Mouse (Mus musculus): Measurements from ENCODE around the gene Fkbp4. TPM values are rescaled to one million over a fixed set of nuclear protein-coding genes. Genes with fewer than 3 reads are reported as not detected.
"Not testable (repeated sequence)": the region's sequence is repeated elsewhere in the genome, so short reads cannot be mapped to it uniquely, and the experiment has no call there.

Gene Fkbp4
- polyA plus RNA-seq, 1 experiment from 2014 or later, result 80.2 TPM

DNA sequence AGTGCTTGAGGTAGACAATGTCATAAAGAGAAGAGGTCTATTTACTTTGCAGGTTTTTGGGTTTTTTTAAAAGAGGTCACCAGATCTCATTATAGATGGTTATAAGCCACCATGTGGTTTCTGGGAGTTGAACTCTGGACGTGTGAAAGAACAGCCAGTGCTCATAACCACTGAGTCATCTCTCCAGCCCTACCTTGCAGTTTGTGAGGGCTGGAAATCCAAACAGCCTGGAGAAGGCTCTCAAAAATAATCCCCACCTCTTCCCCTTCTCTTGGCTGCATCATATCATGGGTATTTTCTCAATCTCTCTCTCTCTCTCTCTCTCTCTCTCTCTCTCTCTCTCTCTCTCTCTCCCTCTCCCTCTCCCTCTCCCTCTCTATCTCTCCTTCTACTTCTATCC lies 47.8 kb downstream of the Fkbp4 start:
- TF ChIP-seq CTCF (IDR thresholded peaks at IDR 0.05; ENCODE audit: low read depth) (no peak), EP300 (IDR thresholded peaks at IDR 0.05; ENCODE audit: low read depth) (no peak)
- ATAC-seq, result no peak

GRCm38 (mm10) chr6:128389185-128389584 lies 49.3 kb downstream of the Fkbp4 start:
- Histone ChIP-seq H3K4me2 (ENCODE audit: low read depth, low read length) (no peak overlapping the region), H3K4me3 (ENCODE audit: low read depth, low read length) (no peak overlapping the region), H3K36me3 (replicated peaks; ENCODE audit: insufficient read depth, low read length) (no peaks in the 10 kb centered on the region), H3K27ac (ENCODE audit: low read depth) (no peak overlapping the region), H3K9ac (replicated peaks) (no peak overlapping the region), H3K27me3 (ENCODE audit: insufficient read depth, low read length) (no peaks in the 10 kb centered on the region), H3K9me3 (ENCODE audit: low read length) (no peaks in the 10 kb centered on the region), H3K4me1 (ENCODE audit: insufficient read depth) (no peaks in the 10 kb centered on the region)
- no peak for DNase-seq
- WGBS (ENCODE audit: insufficient replicate concordance), result 74% methylated on average over 1 of the region's 1 CpGs
- ATAC-seq, result no peak
- TF ChIP-seq CTCF (IDR thresholded peaks at IDR 0.05; ENCODE audit: low read depth) (no peak), EP300 (IDR thresholded peaks at IDR 0.05; ENCODE audit: low read depth) (no peak)

More for the DNA sequence above, 47.8 kb downstream of the Fkbp4 start:
- no peaks in the 10 kb centered on the region for H3K27me3 ChIP-seq (ENCODE audit: insufficient read depth, low read length)
- H3K9ac ChIP-seq (replicated peaks), result no peak overlapping the region
- no peak overlapping the region for H3K4me3 ChIP-seq (ENCODE audit: low read depth, low read length)
- no peaks in the 10 kb centered on the region for H3K36me3 ChIP-seq (replicated peaks; ENCODE audit: insufficient read depth, low read length)
- no peak for DNase-seq
- WGBS (ENCODE audit: insufficient replicate concordance), result 45% methylated on average over 1 of the region's 1 CpGs
- no peak overlapping the region for H3K4me2 ChIP-seq (ENCODE audit: low read depth, low read length)
- H3K9me3 ChIP-seq (ENCODE audit: low read length), result no peaks in the 10 kb centered on the region
- no peaks in the 10 kb centered on the region for H3K4me1 ChIP-seq (ENCODE audit: insufficient read depth)
- no peak overlapping the region for H3K27ac ChIP-seq (ENCODE audit: low read depth)

DNA sequence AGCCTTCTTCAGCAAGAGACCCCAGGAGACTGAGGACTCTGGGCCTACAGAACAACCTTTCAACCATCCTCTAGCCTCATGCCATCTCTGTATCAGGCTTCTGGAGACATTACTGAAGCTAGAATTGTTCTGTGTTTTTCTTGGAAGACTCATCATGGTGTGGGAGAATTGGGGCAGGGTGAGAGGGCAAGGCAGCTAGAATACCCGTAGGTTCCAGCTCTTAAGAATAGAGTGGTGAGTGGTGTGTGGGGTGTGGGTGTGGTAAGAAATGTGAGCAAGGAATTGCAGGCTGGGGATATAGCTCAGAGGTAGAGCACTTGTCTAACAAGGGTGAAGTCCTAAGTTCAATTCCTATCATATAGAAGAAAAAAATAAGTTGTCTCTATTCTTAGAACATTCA lies 53.5 kb downstream of the Fkbp4 start:
- ATAC-seq (no peak), DNase-seq (no peak)
- H3K36me3 ChIP-seq (replicated peaks; ENCODE audit: insufficient read depth, low read length), result no peaks in the 10 kb centered on the region
- H3K9ac ChIP-seq (replicated peaks), result no peak overlapping the region
- H3K27ac ChIP-seq (ENCODE audit: low read depth), result no peak overlapping the region
- H3K4me1 ChIP-seq (ENCODE audit: insufficient read depth), result no peaks in the 10 kb centered on the region
- WGBS (ENCODE audit: insufficient replicate concordance), result 69% methylated on average over 1 of the region's 1 CpGs
- H3K27me3 ChIP-seq (ENCODE audit: insufficient read depth, low read length), result no peaks in the 10 kb centered on the region
- no peaks in the 10 kb centered on the region for H3K9me3 ChIP-seq (ENCODE audit: low read length)
- TF ChIP-seq CTCF (IDR thresholded peaks at IDR 0.05; ENCODE audit: low read depth) (no peak), EP300 (IDR thresholded peaks at IDR 0.05; ENCODE audit: low read depth) (no peak)
- H3K4me2 ChIP-seq (ENCODE audit: low read depth, low read length), result no peak overlapping the region
- H3K4me3 ChIP-seq (ENCODE audit: low read depth, low read length), result no peak overlapping the region

DNA sequence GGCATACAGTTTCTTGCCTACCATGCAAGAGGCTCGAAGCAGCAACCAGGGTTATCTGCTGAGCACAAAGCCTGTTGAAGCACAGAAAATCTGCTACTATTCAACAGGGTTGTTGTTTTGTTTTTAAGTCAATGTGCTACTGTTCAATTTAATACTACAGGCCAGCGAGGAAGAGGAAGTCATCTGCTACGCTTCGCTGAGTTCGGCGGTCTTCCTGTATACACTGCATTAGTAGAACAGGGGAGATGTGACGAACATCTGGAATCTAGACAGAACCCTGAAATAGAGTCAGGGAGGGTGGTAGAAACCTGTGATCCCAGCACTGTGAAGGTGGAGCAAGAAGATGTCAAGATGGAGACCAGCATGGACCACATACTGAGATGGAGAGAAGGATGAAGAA lies 54.7 kb downstream of the Fkbp4 start:
- TF ChIP-seq EP300 (IDR thresholded peaks at IDR 0.05; ENCODE audit: low read depth) (no peak), CTCF (IDR thresholded peaks at IDR 0.05; ENCODE audit: low read depth) (no peak)
- ATAC-seq, result no peak
- Histone ChIP-seq H3K27me3 (ENCODE audit: insufficient read depth, low read length) (no peaks in the 10 kb centered on the region), H3K4me3 (ENCODE audit: low read depth, low read length) (no peak overlapping the region), H3K4me2 (ENCODE audit: low read depth, low read length) (no peak overlapping the region), H3K27ac (ENCODE audit: low read depth) (no peak overlapping the region), H3K4me1 (ENCODE audit: insufficient read depth) (no peaks in the 10 kb centered on the region), H3K9ac (replicated peaks) (no peak overlapping the region), H3K9me3 (ENCODE audit: low read length) (no peaks in the 10 kb centered on the region), H3K36me3 (replicated peaks; ENCODE audit: insufficient read depth, low read length) (no peaks in the 10 kb centered on the region)
- no peak for DNase-seq
- WGBS (ENCODE audit: insufficient replicate concordance), result 44% methylated on average over 7 of the region's 7 CpGs

DNA sequence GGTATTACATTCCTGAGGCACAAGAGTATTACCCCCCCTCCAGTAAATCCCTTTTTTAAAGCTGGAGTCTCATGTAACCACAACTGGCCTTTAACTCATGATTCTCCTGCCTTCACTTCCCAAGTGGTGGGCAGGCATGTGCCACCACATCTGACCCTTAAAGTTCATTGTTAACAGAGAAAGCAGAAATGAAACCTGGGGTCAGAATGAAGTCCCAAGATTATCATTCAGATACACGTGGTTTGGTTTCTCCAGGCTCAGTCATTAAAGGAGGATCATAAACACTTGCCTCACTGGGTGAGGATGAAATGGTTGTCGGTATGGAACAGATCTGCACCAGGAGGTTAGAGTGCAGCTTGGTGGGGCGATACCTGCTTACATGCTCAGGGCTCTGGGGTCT lies 57.2 kb downstream of the Fkbp4 start:
- DNase-seq (no peak), ATAC-seq (no peak)
- Histone ChIP-seq H3K9me3 (ENCODE audit: low read length) (no peaks in the 10 kb centered on the region), H3K4me1 (ENCODE audit: insufficient read depth) (no peaks in the 10 kb centered on the region), H3K9ac (replicated peaks) (no peak overlapping the region), H3K4me2 (ENCODE audit: low read depth, low read length) (no peak overlapping the region), H3K4me3 (ENCODE audit: low read depth, low read length) (no peak overlapping the region), H3K27ac (ENCODE audit: low read depth) (no peak overlapping the region), H3K36me3 (replicated peaks; ENCODE audit: insufficient read depth, low read length) (no peaks in the 10 kb centered on the region), H3K27me3 (ENCODE audit: insufficient read depth, low read length) (no peaks in the 10 kb centered on the region)
- 56% methylated on average over 3 of the region's 3 CpGs for WGBS (ENCODE audit: insufficient replicate concordance)
- TF ChIP-seq EP300 (IDR thresholded peaks at IDR 0.05; ENCODE audit: low read depth), result no peak

DNA sequence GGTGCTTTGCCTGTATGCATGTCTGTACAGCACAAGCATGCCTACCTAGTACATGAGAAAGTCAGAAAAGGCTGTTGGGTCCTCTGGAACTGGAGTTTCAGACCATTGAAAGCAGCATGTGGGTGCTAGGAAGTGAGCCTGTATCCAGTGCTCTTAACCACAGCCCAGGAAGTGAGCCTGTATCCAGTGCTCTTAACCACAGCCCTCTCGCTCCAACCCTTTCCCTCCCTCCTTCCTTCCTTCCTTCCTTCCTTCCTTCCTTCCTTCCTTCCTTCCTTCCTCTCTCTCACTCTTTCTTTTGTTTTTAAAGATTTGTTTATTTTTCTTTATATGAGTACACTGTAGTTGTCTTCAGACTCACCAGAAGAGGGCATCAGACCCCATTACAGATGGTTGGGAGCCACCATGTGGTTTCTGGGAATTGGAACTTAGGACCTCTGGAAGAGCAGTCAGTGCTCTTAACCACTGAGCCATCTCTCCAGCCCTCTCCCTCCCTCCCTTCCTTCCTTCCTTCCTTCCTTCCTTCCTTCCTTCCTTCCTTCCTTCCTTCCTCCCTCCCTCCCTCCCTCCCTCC lies 57.8 kb downstream of the Fkbp4 start:
- ATAC-seq; H3K9ac ChIP-seq (replicated peaks); H3K9me3 ChIP-seq (ENCODE audit: low read length); H3K4me1 ChIP-seq (ENCODE audit: insufficient read depth); H3K36me3 ChIP-seq (replicated peaks; ENCODE audit: insufficient read depth, low read length); DNase-seq; H3K4me2 ChIP-seq (ENCODE audit: low read depth, low read length); H3K27me3 ChIP-seq (ENCODE audit: insufficient read depth, low read length); H3K4me3 ChIP-seq (ENCODE audit: low read depth, low read length); H3K27ac ChIP-seq (ENCODE audit: low read depth): not testable (repeated sequence)
- WGBS (ENCODE audit: insufficient replicate concordance), result 22% methylated on average over 1 of the region's 1 CpGs
- TF ChIP-seq CTCF (IDR thresholded peaks at IDR 0.05; ENCODE audit: low read depth), result peak; percentile 44

Other genes starting within 250 kb of the Fkbp4 start
- 0.28 and 0.34 TPM in 2 replicates for gene Tead4, start 137.9 kb downstream of the Fkbp4 start, polyA plus RNA-seq (2015; fragmentation: Nextera tagmentation; extraction: Ambion mirVana)
- 0.81 and 1.2 TPM in 2 replicates for gene Tulp3, start 82.8 kb downstream of the Fkbp4 start, polyA plus RNA-seq (2015; fragmentation: Nextera tagmentation; extraction: Ambion mirVana)
- 30.0 and 31.3 TPM in 2 replicates for gene Rhno1, start 75.8 kb downstream of the Fkbp4 start, polyA plus RNA-seq (2015; fragmentation: Nextera tagmentation; extraction: Ambion mirVana)
- 5.5 and 5.7 TPM in 2 replicates for gene Foxm1, start 75.7 kb downstream of the Fkbp4 start, polyA plus RNA-seq (2015; fragmentation: Nextera tagmentation; extraction: Ambion mirVana)
- gene Tex52, start 63.2 kb downstream of the Fkbp4 start, polyA plus RNA-seq (2015; fragmentation: Nextera tagmentation; extraction: Ambion mirVana), result not detected in 2 replicates
- not detected in 2 replicates for gene Gm44596, start 63.2 kb downstream of the Fkbp4 start, polyA plus RNA-seq (2015; fragmentation: Nextera tagmentation; extraction: Ambion mirVana)
- 0.42 and 0.45 TPM in 2 replicates for gene Nrip2, start 39.4 kb downstream of the Fkbp4 start, polyA plus RNA-seq (2015; fragmentation: Nextera tagmentation; extraction: Ambion mirVana)
- gene Itfg2, start 13.7 kb downstream of the Fkbp4 start, polyA plus RNA-seq (2015; fragmentation: Nextera tagmentation; extraction: Ambion mirVana), result 5.6 and 7.7 TPM in 2 replicates
- gene Pzp, start 88.0 kb upstream of the Fkbp4 start, polyA plus RNA-seq (2015; fragmentation: Nextera tagmentation; extraction: Ambion mirVana), result 1,244 and 1,400 TPM in 2 replicates
- gene A2ml1, start 142.9 kb upstream of the Fkbp4 start, polyA plus RNA-seq (2015; fragmentation: Nextera tagmentation; extraction: Ambion mirVana), result 29.7 and 30.6 TPM in 2 replicates
- 0.15 and 0.36 TPM in 2 replicates for gene Klrb1a, start 184.9 kb upstream of the Fkbp4 start, polyA plus RNA-seq (2015; fragmentation: Nextera tagmentation; extraction: Ambion mirVana)
- gene Clec2h, start 223.7 kb upstream of the Fkbp4 start, polyA plus RNA-seq (2015; fragmentation: Nextera tagmentation; extraction: Ambion mirVana), result 0.33 and 0.46 TPM in 2 replicates